Mouse (Mus musculus) bone marrow, adult 2 months (tissue): Measurements from ENCODE around the gene Wnt5a. TPM values are rescaled to one million over a fixed set of nuclear protein-coding genes. Genes with fewer than 3 reads are reported as not detected.
A peak's percentile ranks its signal among the peaks of the same experiment; 100 is the strongest.

Source experiments
- H3K27ac ChIP-seq: fragments of 200-500 bp; 2 replicates; pipeline ENCODE4 v1.5.1; 2012; ENCODE audit warnings: low read depth, mild to moderate bottlenecking, control low read depth, inconsistent platforms, low read length; ENCODE audit not compliant: control insufficient read depth, poor library complexity, insufficient read depth
- H3K4me1 ChIP-seq: fragments of 200-500 bp; 2 replicates; pipeline ENCODE4 v1.6.1; 2011; ENCODE audit warnings: low read length; ENCODE audit not compliant: control insufficient read depth, insufficient read depth
- H3K4me3 ChIP-seq: fragments of 200-500 bp; replicated peaks from 2 replicates; pipeline ENCODE3; 2011; ENCODE audit warnings: mild to moderate bottlenecking, low read depth, low read length, control low read depth; ENCODE audit not compliant: control insufficient read depth
- CTCF ChIP-seq: fragments of 200-500 bp; IDR thresholded peaks from 2 replicates; pipeline ENCODE4 v1.5.1; 2011; ENCODE audit warnings: low read length, control low read depth; ENCODE audit not compliant: control insufficient read depth, insufficient read depth
- POLR2A ChIP-seq: fragments of 200-500 bp; IDR thresholded peaks from 2 replicates; pipeline ENCODE4 v1.6.1; 2011; ENCODE audit warnings: low read depth, mild to moderate bottlenecking, control low read depth, low read length, borderline replicate concordance; ENCODE audit not compliant: control insufficient read depth
- WGBS: fragments of 180-500 bp; shearing (Covaris S2); methylation state at CpG from one replicate; pipeline ENCODE4 v1.1.7; 2018; 5-methylcytosine and 5-hydroxymethylcytosine counted together
- polyA plus RNA-seq: library from polyadenylated mRNA; stranded (reverse); fragments of >200 nt; gene quantifications from 2 replicates; pipeline ENCODE4 v1.2.4, GENCODE M21; 2011; ENCODE audit warnings: low replicate concordance; ENCODE audit not compliant: missing spikeins, insufficient read depth, insufficient read length

Gene Wnt5a
- polyA plus RNA-seq, result 0.82 TPM in 1 of 2 replicates, not detected in the other

DNA sequence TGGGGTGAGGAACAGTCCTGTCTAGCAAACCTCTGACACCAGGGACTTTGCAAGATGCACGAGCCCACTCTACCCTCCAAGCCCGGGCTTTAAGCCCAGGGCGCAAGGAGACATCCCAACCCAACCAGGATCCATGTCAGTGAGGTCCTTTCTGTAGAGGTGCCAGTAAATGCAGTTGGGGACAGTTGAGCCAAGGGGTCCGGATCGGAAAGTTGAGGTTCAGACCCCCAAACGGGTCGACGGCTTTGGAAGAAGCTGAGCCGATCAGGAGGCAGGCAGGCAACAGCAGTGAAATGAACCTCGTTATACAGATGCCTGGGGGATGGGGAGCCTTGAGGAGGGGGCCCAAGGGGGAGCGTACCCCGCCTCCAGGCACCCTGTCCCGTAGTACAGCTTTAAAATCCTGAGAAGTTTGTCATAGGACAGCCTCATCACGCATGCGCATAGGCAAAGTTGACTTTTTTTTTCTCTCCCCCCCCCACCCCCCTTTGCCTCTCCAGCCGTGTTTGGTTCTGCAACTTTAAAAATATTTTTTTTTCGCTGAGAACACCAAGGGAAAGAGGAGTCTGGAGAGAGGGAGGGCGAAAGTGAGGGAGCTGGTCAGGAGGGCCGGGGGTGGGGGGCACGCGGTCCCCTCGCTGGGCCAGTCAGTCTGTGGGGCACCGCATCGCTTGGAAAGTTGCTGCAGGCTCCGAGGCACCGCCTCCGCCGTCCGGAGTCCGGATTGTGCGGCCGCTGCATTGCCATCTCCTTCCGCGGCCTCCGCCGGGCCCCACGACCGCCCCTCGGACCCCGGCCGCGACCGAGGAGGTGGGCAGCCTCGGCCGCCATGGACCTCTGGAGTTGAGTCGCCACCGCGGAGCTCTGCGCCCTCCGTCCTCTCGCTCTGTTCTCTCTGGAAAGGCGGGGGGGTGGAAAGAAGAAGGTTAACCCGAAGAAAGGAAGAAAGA, at the start of gene Wnt5a:
TSS of gene Wnt5a (plus strand) at position 650 of the 950 bp plus-strand sequence.
- Histone ChIP-seq H3K4me3 (peak within 1 kb of the TSS; percentile 4), H3K4me1 (no peaks in the 10 kb centered on the region; the same call in 1 of the 2 replicates), H3K27ac (no peak within 1 kb of the TSS; the same call in 1 of the 2 replicates)
- TF ChIP-seq POLR2A, result no peak
- TF ChIP-seq CTCF, result no peak
- 3% methylated on average over 53 of the region's 53 CpGs for WGBS

DNA sequence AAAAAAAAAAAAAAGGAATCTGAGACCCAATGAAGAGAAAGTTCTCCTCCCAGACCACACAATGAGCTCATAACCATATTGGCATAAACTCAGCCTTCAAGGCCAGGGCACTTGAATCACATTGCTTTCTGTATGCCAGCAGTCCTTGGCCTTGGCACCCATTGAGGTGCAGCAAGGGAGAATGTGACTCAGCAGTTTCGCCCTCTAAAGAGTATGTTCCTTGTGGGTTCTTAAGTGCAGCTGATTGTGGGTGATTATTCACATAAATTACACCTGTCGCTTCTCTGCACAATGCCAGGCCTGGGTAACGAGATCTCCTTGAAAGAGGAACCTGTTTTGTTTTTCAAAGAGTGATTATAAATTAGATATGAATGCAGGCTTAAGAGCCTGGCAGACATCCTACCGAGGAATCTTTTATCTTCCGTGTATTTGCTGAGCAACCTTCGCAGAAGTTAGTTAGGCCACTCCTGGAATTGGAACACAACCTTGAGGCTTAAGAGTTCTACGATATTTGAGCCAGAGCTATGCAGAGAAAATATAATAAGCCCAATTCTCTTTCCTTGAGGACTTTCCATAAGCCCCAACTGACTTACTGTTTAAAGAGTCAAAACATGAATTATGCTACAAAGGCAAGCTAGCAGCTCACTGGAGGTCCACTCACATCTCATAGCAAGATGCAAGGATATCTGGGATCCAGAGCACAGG, 48.0 kb upstream of the Wnt5a start:
- Histone ChIP-seq H3K4me3 (no peak overlapping the region), H3K27ac (no peak overlapping the region), H3K4me1 (no peaks in the 10 kb centered on the region)
- TF ChIP-seq CTCF, result no peak
- TF ChIP-seq POLR2A, result no peak
- 3% methylated on average over 7 of the region's 7 CpGs for WGBS

GRCm38 (mm10) chr14:28457428-28457827, 47.1 kb upstream of the Wnt5a start:
- Histone ChIP-seq H3K4me3 (no peak overlapping the region), H3K4me1 (no peaks in the 10 kb centered on the region), H3K27ac (no peak overlapping the region)
- no peak for TF ChIP-seq CTCF
- TF ChIP-seq POLR2A, result no peak
- 55% methylated on average over 3 of the region's 3 CpGs for WGBS

GRCm38 (mm10) chr14:28467956-28468355, 36.6 kb upstream of the Wnt5a start:
- no peaks in the 10 kb centered on the region for H3K4me1 ChIP-seq
- no peak overlapping the region for H3K4me3 ChIP-seq
- no peak overlapping the region for H3K27ac ChIP-seq
- 84% methylated on average over 5 of the region's 5 CpGs for WGBS
- TF ChIP-seq POLR2A, result no peak
- TF ChIP-seq CTCF, result no peak

- no peaks in the 10 kb centered on the region for H3K4me1 ChIP-seq
- 76% methylated on average over 4 of the region's 4 CpGs for WGBS
- TF ChIP-seq POLR2A, result no peak
- no peak for TF ChIP-seq CTCF
- H3K4me3 ChIP-seq, result no peak overlapping the region
- no peak overlapping the region for H3K27ac ChIP-seq
Observed at GRCm38 (mm10) chr14:28469696-28470095, 34.9 kb upstream of the Wnt5a start.

DNA sequence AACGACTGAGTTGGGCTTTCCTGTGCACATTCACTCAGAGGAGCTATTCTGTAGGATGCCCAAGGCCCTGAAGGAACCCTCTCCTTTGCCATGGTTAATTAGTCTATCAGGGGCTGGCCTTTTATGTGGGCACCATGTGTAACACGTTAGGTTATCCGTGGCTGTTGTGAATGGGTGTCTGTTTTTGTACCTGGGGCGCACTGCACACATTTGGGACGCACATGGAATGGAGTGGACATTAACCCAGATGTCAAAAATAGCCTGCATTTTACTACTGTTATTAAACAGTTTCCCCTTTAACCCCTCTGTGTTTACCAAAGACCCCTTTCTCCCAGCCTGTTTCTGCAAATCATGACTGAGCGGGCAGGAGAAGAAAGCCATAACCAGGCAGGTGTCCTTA, 34.3 kb upstream of the Wnt5a start:
- no peaks in the 10 kb centered on the region for H3K4me1 ChIP-seq
- H3K27ac ChIP-seq, result no peak overlapping the region
- H3K4me3 ChIP-seq, result no peak overlapping the region
- 73% methylated on average over 6 of the region's 6 CpGs for WGBS
- no peak for TF ChIP-seq CTCF
- TF ChIP-seq POLR2A, result no peak

DNA sequence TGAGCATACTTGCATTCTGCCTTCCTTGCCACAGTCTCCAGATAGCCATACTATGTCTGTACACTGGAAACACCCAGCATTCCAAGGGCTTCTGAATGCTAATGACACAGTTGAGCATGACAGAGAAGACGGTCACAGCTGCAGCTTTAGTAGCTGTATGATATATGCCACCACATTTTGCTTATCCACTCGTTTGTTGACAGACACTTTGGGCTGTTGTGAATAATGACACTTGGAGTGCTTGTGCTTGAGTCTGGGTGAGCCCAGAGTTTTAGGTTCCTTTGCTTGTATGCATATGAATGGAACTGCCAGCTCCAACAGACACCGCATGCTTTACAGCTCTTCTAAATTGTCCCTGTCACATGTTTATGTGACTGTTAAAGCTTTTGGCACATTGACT, 29.5 kb upstream of the Wnt5a start:
- Histone ChIP-seq H3K4me3 (no peak overlapping the region), H3K4me1 (no peaks in the 10 kb centered on the region), H3K27ac (no peak overlapping the region)
- WGBS, result 73% methylated on average over 3 of the region's 3 CpGs
- TF ChIP-seq CTCF, result no peak
- TF ChIP-seq POLR2A, result no peak

DNA sequence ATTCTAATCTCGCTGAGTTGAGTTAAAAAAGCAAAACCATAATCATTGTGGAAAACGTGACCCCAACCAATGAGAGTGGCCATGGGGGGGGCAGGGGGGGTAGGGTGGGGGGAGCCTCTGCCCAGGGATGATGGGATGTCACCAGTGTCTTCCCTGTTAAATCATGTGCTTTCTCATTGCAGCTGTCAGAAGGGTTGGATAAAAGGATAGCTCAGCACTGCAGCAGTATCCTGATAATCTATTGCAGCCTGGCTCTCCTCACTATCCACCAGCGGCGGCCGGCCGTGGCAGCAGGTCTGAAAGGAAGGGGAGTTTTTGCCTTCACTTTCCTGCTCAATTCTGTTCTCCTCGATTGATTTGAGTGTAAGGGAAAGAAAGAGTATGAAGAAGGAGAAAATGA, 29.1 kb upstream of the Wnt5a start:
- H3K4me3 ChIP-seq, result no peak overlapping the region
- TF ChIP-seq CTCF (no peak), POLR2A (no peak)
- no peak overlapping the region for H3K27ac ChIP-seq
- WGBS, result 57% methylated on average over 7 of the region's 7 CpGs
- H3K4me1 ChIP-seq, result no peaks in the 10 kb centered on the region
